Mouse (Mus musculus): ENCODE data around the gene Gm17359.

Gm17359 gene

GRCm38 (mm10) chr3:79349311-79349710 is 12.8 kb downstream of the Gm17359 start:
- DNase-seq (ENCODE audit: low read depth), result no peak

DNA sequence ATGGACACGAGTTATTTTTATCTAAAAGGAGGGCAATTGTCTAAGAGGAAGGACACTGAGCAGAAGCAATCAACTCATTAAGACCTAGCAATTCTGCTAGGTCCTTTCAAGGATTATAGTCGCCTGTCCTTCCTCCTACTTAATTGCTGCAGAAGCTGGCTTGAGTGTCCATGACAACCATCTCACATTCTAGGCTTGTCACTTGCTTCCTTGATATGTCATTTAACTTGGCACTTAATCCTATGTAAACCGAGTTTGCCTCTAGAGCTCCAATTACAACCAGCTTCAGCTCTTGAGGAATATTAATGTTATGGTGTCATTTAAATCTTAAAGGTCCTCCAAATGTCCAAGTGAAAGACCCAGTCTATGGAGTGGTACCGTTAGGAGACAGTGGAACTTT is 22.3 kb downstream of the Gm17359 start:
- DNase-seq (ENCODE audit: low read depth), result no peak

GRCm38 (mm10) chr3:79360317-79361101 is 24.0 kb downstream of the Gm17359 start:
- DNase-seq (ENCODE audit: low read depth), result peak; percentile 48

GRCm38 (mm10) chr3:79366098-79366497 is 29.6 kb downstream of the Gm17359 start:
- no peak for DNase-seq (ENCODE audit: low read depth)

GRCm38 (mm10) chr3:79368306-79368705 is 31.8 kb downstream of the Gm17359 start:
- DNase-seq (ENCODE audit: low read depth), result no peak

GRCm38 (mm10) chr3:79370385-79370929 is 34.0 kb downstream of the Gm17359 start:
- no peak for DNase-seq (ENCODE audit: low read depth)

- DNase-seq (ENCODE audit: low read depth), result no peak
These were observed 35.2 kb downstream of the Gm17359 start for GRCm38 (mm10) chr3:79371506-79372195.

GRCm38 (mm10) chr3:79373930-79374329 is 37.5 kb downstream of the Gm17359 start:
- DNase-seq (ENCODE audit: low read depth), result no peak

DNA sequence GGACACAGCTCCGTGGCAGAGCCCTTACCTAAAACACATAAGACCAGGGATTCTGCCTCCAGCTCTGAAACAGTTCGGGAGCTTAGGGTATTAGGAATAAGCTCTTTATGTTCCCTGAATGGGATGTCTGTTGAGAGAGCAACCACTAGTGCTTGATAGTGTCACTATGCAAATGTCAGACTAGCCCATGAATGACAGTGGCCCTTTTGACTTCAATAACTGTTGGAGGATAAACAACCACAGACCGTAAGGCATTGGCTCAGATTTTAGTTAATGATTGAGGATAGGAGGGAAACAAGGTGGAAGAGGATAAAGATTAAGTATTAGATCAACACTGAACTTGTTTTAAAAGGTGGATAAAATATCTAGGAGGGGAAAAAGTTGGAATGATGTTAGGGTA is 41.6 kb downstream of the Gm17359 start:
- no peak for DNase-seq (ENCODE audit: low read depth)

DNA sequence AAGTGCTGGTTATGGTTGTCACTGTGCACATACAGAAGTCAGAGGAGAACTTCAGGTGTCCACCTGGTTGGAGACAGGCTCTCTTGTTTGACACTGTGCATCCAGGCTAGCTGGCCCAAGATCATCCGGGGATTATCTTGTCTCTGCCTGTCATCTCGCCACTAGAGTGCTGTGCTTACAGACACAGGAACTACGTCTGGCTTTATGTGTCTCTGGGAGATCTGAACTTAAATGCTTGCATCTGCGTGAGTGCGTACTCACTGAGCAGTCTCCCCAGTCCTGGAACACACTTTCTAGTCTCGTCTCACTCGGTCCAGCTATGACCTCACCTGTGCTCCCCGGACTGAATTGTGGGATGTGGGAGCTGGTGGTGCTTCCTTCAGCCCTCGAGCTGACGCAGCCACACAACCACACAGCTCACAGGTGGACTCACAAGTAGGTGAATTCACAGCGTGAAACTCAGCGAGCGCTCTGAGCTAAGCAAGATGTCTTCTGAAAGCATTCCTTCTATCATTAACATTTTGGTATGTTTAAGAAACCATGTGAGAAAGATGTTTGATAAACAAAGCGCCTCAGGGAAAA is 42.9 kb downstream of the Gm17359 start:
- DNase-seq (ENCODE audit: low read depth), result no peak

GRCm38 (mm10) chr3:79379873-79380595 is 43.6 kb downstream of the Gm17359 start:
- DNase-seq (ENCODE audit: low read depth), result no peak

DNA sequence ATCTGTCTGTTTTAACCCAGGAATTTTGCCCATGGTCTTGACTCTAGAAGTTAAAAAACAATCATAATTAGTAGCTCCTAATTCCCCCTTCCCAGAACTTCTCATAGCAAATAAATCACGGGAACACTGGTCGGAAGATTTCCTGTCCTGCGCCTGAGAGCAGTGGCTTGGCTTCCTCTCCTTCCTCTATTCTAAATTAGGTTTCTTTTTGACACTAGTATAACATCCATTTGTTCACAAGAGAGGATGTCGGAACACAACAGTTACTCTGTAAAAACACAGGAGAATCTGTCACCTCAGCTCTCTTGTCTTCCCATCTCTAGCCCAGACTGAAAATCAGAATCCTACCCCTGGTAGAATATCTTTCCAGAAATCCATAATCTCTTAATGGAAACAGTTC is 44.9 kb downstream of the Gm17359 start:
- no peak for DNase-seq (ENCODE audit: low read depth)

DNA sequence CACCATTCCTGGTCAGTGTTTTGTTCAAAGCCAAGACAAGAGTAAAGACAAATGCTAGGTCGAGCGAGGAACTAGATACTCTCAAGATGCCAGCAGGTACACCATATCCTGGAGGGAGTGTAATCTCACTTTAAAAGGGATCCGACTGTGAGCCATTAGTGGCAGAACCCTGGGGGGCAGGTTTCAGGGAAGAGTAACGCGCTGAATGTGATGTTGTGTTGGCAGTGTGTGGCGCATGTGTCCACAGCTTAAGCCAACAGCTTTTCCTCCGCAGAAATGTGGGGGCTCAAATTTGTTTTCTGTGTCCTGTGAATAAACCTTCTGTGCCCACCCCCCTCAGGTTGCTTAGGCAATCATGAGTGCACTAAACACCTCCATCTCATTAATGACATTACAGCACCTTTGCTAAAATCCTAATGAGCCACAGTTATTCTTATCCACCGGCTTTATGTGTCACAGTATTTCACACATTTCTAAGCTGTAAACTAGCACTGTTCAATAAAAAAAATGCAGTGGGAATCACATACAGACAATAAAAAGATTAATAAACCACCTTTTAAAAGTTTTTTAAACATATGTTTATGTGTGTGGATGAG is 49.1 kb downstream of the Gm17359 start:
- DNase-seq (ENCODE audit: low read depth), result no peak

- DNase-seq (ENCODE audit: low read depth), result no peak
These were observed 52.6 kb downstream of the Gm17359 start for GRCm38 (mm10) chr3:79389081-79389480.

GRCm38 (mm10) chr3:79400552-79400951 is 64.1 kb downstream of the Gm17359 start:
- DNase-seq (ENCODE audit: low read depth), result no peak

DNA sequence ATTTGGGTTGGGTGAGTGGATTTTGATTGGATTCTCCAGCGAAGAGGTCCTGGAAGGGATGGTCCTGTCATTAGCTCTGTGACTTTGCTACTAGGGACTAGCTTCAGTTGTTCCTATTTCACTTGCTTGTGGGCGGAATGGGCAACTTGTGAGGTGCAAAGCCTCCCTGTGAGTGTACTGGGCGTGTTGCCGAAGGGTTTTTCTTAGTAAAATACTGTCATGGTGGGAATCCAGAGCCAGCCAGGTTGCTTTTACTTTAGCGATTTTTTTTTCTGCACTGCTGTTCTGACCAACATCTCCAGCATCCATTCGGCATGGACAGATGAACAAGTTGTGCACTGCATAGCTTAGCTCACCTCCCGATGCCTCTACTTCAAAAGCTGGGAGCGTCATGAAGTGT is 65.6 kb downstream of the Gm17359 start:
- no peak for DNase-seq (ENCODE audit: low read depth)

GRCm38 (mm10) chr3:79408546-79408945 is 72.1 kb downstream of the Gm17359 start:
- DNase-seq (ENCODE audit: low read depth), result no peak

GRCm38 (mm10) chr3:79409927-79410628 is 73.6 kb downstream of the Gm17359 start:
- DNase-seq (ENCODE audit: low read depth), result no peak

- no peak for DNase-seq (ENCODE audit: low read depth)
These were observed 74.2 kb downstream of the Gm17359 start for GRCm38 (mm10) chr3:79410629-79410995.

GRCm38 (mm10) chr3:79411666-79412065 is 75.2 kb downstream of the Gm17359 start:
- no peak for DNase-seq (ENCODE audit: low read depth)

DNA sequence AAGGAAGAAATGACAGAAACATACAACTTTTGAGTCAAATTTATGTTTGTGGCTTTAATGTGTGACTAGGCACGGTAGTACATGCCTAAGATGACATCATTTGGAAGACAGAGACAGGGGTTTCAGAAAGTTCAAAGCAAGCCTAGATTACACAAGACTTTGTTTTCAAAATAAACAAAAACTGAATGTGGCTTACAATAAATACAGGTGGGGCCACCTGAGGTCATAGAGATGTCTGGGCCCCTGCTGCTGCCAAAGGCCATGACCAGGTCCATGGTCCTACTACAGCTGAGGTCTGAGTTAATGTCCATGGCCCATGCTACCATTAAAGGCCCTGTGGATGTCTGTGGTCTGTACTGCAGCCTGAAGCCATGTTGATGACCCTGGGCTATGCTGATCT is 77.0 kb downstream of the Gm17359 start:
- DNase-seq (ENCODE audit: low read depth), result no peak
